Mouse (Mus musculus) layer of hippocampus, postnatal 36 days (tissue): ENCODE results near the gene Nkx2-3. TPM values are rescaled to one million over a fixed set of nuclear protein-coding genes. Genes with fewer than 3 reads are reported as not detected.

ENCODE experiments used
- microRNA-seq, 2 experiments: library from miRNA; unstranded; fragments of <30 nt; microRNA quantifications; one replicate each; pipeline ENCODE4 v1.2.0; 2021
- total RNA-seq, 2 experiments: library from RNA; stranded (reverse); gene quantifications; 2 replicates each; pipeline ENCODE4 v1.2.3; 2021

The Nkx2-3 gene
- total RNA-seq, 2 experiments from 2014 or later: not detected

Small RNA genes within 50 kb of the gene (microRNA-seq; reads per million reads assigned to microRNA genes)
- 0 reads per million in 2 experiments for gene Gm22646

Other genes with a start within 250 kb of the Nkx2-3 start
- gene Hpse2, start 224.0 kb upstream of the Nkx2-3 start, total RNA-seq: under 1 TPM; 0.20 to 0.40 TPM
- gene Cnnm1, start 171.9 kb upstream of the Nkx2-3 start, total RNA-seq: 100 to 1,000 TPM; 106 to 110 TPM
- gene Got1, start 87.7 kb upstream of the Nkx2-3 start, total RNA-seq: 100 to 1,000 TPM; 308 to 355 TPM
- 10 to 100 TPM; 43.3 to 43.6 TPM for gene Slc25a28, start 62.6 kb downstream of the Nkx2-3 start, total RNA-seq
- 10 to 100 TPM; 20.1 to 21.6 TPM for gene Entpd7, start 77.3 kb downstream of the Nkx2-3 start, total RNA-seq
- 1 to 10 TPM; 4.6 to 8.8 TPM for gene Cutc, start 140.7 kb downstream of the Nkx2-3 start, total RNA-seq
- 10 to 100 TPM; 15.1 to 17.9 TPM for gene Cox15, start 140.7 kb downstream of the Nkx2-3 start, total RNA-seq
- gene Abcc2, start 169.9 kb downstream of the Nkx2-3 start, total RNA-seq: not detected